Mouse (Mus musculus): ENCODE measurements around the gene Zfp746. TPM values are rescaled to one million over a fixed set of nuclear protein-coding genes. Genes with fewer than 3 reads are reported as not detected.

Gene Zfp746
- polyA plus RNA-seq, 1 experiment, result 23.6 TPM

DNA sequence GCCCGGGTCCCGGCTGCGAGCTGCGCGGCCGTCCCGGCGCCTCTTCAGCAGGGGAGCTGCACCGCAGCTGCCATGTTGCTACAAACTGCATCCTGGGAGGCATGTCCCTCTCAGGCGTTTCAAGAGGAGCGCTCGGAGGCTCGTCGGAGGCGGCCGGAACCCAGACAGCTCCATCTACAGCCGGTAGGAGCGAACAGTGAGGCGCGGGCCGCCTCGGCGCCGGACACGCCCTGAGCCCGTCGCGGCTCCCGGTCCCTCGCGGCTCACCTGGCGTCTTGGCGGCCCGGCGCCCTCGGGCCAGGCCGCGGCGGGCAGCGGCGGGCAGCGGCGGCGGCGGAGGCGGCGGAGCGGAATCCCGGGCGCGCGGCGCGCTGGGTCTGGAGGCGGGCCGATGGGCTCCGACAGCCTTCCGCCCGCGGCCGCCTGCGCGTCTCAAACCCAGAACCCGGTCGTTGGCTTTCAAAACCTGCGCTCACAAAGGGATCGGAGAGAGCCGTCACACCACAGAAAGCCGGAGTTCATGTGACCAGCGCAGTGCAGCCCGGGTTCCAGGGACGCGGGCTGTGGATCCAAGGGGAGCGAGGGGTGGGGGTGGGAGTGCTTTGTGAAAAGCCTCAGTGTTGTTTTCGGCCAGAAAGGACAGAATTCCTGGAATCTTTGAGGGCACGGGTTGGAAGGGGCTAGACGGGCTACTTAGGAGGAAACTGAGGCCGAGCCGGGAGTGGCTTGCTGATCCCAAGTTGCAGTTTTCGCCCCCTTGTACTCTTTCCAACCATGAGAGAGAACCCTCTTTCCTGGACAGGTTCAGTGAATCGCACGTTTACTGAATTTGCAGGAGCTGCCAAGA, 37.7 kb downstream of the Zfp746 start, which contains the start of gene Zfp777:
Gene Zfp777 (minus strand): TSS at position 486 of the 847 bp plus-strand sequence.
- DNase-seq, result peak; percentile 77
- 0 out of 2 replicates have a peak, but pooled peaks have one; percentile 53 for TF ChIP-seq POLR2A (IDR thresholded peaks at IDR 0.05; ENCODE audit: borderline replicate concordance, extremely low read depth, low read depth, low read length)
- TF ChIP-seq CTCF (IDR thresholded peaks at IDR 0.05; ENCODE audit: insufficient read depth, low read length), result peak; percentile 23; the same call in 1 of the 2 replicates
- Histone ChIP-seq H3K4me1 (ENCODE audit: control insufficient read depth, insufficient read depth, low read length) (0 out of 2 replicates have a peak, but pooled peaks cover 2% of the 10 kb centered on the region), H3K4me3 (replicated peaks; ENCODE audit: extremely low read depth, low read depth, low read length) (peak within 1 kb of the TSS; percentile 70)
- under 1% methylated on average over 82 of the region's 82 CpGs for WGBS

DNA sequence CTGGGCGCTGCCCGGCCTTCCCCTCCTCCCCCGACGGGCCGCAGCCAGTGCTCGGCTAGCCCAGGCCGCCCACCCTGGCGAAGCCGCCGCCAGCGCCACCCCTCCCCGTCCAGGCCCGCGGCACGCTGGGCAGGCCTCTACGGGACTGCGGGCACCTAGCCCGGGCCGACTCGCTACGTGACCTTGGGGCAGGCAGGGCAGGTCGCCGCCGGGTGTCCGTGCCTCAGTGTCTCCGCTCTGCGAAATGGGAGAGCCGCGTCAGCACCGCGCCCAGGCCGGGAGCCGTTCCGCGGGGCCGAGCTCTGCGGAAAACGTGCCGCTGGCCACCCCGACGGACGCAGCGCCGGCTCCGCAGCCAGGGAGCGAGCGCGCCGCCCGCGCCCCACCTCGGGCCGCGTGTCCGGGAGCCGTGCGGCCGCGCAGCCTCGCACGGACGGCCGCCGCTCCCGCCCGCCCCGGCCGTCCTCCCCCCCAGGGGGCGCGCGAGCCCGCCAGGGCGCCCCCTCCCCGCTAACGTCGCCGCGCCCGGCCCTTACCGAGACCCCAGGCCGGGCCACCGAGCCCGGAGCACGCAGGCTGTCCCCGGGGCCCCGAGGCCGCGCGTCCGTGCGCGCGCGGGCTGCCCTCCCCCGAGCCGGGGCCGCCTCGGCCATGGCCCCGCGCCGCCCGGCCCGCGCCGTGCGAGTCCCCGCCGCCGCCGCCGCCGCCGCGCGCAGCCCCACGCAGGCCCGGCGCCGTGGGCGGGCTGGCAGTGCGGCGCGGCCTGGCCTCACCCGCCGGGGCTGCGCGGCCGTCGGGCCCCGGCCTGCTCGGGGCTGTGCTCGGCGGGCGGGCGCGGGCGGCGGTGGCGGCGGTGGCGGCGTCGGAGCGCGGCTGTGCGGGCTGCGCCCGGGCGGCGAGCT, 38.7 kb downstream of the Zfp746 start:
- 15% methylated on average over 135 of the region's 150 CpGs for WGBS
- peak overlapping the region; percentile 70 for H3K4me3 ChIP-seq (replicated peaks; ENCODE audit: extremely low read depth, low read depth, low read length)
- 0 out of 2 replicates have a peak, but pooled peaks cover 2% of the 10 kb centered on the region for H3K4me1 ChIP-seq (ENCODE audit: control insufficient read depth, insufficient read depth, low read length)
- TF ChIP-seq POLR2A (IDR thresholded peaks at IDR 0.05; ENCODE audit: borderline replicate concordance, extremely low read depth, low read depth, low read length) (no peak), CTCF (IDR thresholded peaks at IDR 0.05; ENCODE audit: insufficient read depth, low read length) (no peak)
- DNase-seq, result peak; percentile 50

DNA sequence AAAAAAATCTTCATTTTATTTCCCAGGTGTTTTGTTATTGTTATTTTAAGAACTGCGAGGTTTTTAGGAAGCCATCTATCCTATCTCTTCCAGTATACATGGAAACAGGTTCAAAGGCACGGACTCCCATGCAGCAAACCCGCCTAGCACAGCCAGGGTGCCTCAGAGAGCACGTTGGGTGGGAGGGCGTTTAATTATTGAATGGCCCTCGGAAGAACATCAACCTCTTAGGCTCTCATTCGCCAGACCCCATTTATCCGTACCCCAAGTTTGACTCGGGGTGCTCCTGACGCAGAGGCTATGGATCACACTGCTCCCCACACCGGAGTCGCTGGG, 39.3 kb downstream of the Zfp746 start:
- TF ChIP-seq POLR2A (IDR thresholded peaks at IDR 0.05; ENCODE audit: borderline replicate concordance, extremely low read depth, low read depth, low read length) (no peak), CTCF (IDR thresholded peaks at IDR 0.05; ENCODE audit: insufficient read depth, low read length) (no peak)
- 8% methylated on average over 12 of the region's 12 CpGs for WGBS
- Histone ChIP-seq H3K4me1 (ENCODE audit: control insufficient read depth, insufficient read depth, low read length) (peaks cover 2% of the 10 kb centered on the region; the same call in 1 of the 2 replicates), H3K4me3 (replicated peaks; ENCODE audit: extremely low read depth, low read depth, low read length) (peak overlapping the region; percentile 56)
- DNase-seq, result no peak

DNA sequence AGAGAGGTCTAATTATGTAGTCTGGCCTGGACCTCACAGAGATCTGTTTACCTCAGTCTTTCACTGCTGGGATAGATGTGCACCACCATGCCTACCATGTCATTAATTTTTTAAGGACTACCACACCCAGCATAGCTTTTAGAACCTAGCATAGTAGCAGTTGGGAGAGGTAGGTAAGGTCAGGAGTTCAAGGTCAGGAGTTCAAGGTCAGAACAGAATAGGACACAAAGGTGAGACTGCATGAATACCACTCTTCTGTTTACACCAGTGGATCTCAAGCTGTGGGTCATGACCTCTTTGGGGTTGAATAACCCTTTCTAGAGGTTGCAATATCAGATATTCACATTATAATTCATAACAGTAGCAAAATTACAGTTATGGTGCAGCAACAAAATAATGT, 53.7 kb downstream of the Zfp746 start:
- no peak overlapping the region for H3K4me3 ChIP-seq (replicated peaks; ENCODE audit: extremely low read depth, low read depth, low read length)
- no peak for DNase-seq
- no peaks in the 10 kb centered on the region for H3K4me1 ChIP-seq (ENCODE audit: control insufficient read depth, insufficient read depth, low read length)
- TF ChIP-seq POLR2A (IDR thresholded peaks at IDR 0.05; ENCODE audit: borderline replicate concordance, extremely low read depth, low read depth, low read length) (no peak), CTCF (IDR thresholded peaks at IDR 0.05; ENCODE audit: insufficient read depth, low read length) (no peak)

DNA sequence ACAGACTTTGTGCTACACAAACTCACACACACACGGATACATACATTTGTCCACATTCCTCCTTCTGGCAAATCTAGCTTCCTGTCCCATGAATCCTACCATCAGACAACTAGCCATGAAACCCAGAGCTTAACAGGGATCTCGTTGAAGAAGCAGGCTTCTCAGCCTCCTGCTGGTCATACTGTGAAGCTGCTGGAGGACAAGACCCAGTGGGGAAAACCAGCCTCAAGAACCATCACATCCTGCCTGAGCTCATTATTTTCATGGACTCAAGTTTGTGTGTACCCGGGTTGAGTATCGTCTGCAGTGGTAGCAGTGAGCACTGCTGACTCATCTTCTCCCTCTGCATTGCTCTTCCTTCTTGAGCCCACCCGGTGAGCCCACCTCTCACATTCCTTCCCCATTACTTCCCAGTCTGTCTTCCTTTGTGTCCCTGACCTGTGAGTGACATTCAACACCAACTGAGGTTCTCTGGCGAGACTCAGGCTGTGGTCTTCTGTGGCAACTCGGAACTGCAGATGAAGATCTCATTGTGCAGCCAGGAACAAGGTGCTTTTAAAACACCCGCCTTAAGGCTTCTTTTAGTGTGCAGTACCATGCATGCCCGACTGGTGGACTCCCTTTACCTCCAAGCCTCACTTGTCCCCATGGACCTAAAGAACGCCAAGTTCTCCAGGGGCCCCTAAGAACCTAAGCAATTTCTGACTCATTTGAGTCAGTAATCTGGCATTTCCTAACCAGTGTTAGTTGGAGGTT, 60.3 kb downstream of the Zfp746 start:
- WGBS, result 93% methylated on average over 10 of the region's 10 CpGs
- no peak for DNase-seq
- H3K4me3 ChIP-seq (replicated peaks; ENCODE audit: extremely low read depth, low read depth, low read length), result no peak overlapping the region
- TF ChIP-seq POLR2A (IDR thresholded peaks at IDR 0.05; ENCODE audit: borderline replicate concordance, extremely low read depth, low read depth, low read length), result no peak
- no peak for TF ChIP-seq CTCF (IDR thresholded peaks at IDR 0.05; ENCODE audit: insufficient read depth, low read length)
- peaks cover 2% of the 10 kb centered on the region; the same call in 1 of the 2 replicates for H3K4me1 ChIP-seq (ENCODE audit: control insufficient read depth, insufficient read depth, low read length)

DNA sequence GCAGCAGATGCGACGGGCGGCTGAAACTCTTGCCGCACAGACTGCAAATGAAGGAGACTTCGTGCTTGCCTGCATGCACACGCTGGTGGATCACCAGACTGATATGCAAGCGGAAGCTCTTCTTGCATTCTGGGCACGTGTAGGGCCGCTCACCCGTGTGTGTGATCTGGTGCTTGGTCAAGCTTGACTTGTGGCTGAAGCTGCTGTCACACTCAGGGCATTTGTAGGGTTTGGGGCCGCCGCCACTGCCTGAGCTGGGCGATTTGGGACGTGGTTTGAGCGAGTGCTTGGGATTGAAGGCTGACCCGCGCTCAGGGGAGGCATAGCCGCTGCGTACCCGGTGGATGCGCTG, 61.4 kb downstream of the Zfp746 start:
- WGBS, result 95% methylated on average over 21 of the region's 21 CpGs
- TF ChIP-seq POLR2A (IDR thresholded peaks at IDR 0.05; ENCODE audit: borderline replicate concordance, extremely low read depth, low read depth, low read length) (no peak), CTCF (IDR thresholded peaks at IDR 0.05; ENCODE audit: insufficient read depth, low read length) (no peak)
- no peak overlapping the region for H3K4me3 ChIP-seq (replicated peaks; ENCODE audit: extremely low read depth, low read depth, low read length)
- H3K4me1 ChIP-seq (ENCODE audit: control insufficient read depth, insufficient read depth, low read length), result peaks cover 2% of the 10 kb centered on the region; the same call in 1 of the 2 replicates
- no peak for DNase-seq

DNA sequence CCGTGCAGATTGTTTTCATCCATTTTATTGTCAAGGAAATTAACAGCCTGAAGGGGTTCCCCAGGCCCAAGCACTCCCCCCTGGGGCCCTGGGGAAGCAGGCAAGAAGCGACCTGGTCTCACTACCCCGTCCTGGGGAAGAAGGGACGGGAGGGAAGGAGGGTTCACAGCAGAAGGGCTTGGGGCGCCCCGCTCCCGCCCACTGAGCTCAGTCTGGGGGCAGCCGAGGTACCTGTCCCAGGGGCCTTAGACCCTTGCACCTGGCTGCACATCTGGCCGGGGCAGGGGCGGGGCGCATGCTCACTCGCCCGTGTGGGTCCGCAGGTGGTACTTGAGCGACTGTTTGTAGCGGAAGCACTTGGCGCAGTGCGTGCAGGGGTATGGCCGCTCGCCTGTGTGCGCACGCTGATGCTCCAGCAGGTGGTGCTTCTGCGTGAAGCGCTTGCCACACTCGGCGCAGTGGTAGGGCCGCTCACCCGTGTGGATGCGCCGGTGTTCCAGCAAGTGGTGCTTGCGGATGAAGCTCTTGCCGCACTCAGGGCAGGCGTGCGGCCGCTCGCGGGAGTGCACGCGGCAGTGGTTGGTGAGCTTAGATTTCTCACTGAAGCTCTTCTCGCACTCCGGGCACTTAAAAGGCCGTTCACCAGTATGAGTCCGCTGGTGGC, 61.9 kb downstream of the Zfp746 start:
- TF ChIP-seq CTCF (IDR thresholded peaks at IDR 0.05; ENCODE audit: insufficient read depth, low read length) (no peak), POLR2A (IDR thresholded peaks at IDR 0.05; ENCODE audit: borderline replicate concordance, extremely low read depth, low read depth, low read length) (no peak)
- Histone ChIP-seq H3K4me3 (replicated peaks; ENCODE audit: extremely low read depth, low read depth, low read length) (no peak overlapping the region), H3K4me1 (ENCODE audit: control insufficient read depth, insufficient read depth, low read length) (peaks cover 2% of the 10 kb centered on the region; the same call in 1 of the 2 replicates)
- WGBS, result 95% methylated on average over 43 of the region's 43 CpGs
- no peak for DNase-seq

DNA sequence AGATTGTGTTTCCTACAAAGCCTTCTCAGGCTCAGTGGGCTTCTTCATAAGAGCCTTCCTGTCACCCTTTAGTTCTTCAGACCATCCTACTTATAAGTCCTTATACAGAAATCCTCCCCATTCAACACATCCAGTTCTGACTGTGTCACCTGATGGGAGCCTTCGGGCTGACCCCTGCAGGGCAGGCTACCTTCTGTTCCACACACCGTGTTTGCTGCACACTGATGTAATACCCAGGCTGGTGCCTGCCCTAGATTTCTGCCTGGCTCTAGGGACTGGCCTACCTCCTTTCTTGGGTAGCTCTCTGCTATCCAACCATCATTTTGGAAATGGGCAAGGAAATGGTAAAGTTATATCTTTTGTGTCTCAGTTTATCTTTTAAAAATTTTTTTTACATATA, 63.7 kb downstream of the Zfp746 start:
- Histone ChIP-seq H3K4me3 (replicated peaks; ENCODE audit: extremely low read depth, low read depth, low read length) (no peak overlapping the region), H3K4me1 (ENCODE audit: control insufficient read depth, insufficient read depth, low read length) (peaks cover 2% of the 10 kb centered on the region; the same call in 1 of the 2 replicates)
- TF ChIP-seq CTCF (IDR thresholded peaks at IDR 0.05; ENCODE audit: insufficient read depth, low read length), result no peak
- TF ChIP-seq POLR2A (IDR thresholded peaks at IDR 0.05; ENCODE audit: borderline replicate concordance, extremely low read depth, low read depth, low read length), result no peak
- 71% methylated on average over 2 of the region's 2 CpGs for WGBS
- DNase-seq, result no peak

Measured in lung, adult 2 months (tissue).